8 mouse cellular contexts compared by ENCODE assay signal in the genomic region with DNA sequence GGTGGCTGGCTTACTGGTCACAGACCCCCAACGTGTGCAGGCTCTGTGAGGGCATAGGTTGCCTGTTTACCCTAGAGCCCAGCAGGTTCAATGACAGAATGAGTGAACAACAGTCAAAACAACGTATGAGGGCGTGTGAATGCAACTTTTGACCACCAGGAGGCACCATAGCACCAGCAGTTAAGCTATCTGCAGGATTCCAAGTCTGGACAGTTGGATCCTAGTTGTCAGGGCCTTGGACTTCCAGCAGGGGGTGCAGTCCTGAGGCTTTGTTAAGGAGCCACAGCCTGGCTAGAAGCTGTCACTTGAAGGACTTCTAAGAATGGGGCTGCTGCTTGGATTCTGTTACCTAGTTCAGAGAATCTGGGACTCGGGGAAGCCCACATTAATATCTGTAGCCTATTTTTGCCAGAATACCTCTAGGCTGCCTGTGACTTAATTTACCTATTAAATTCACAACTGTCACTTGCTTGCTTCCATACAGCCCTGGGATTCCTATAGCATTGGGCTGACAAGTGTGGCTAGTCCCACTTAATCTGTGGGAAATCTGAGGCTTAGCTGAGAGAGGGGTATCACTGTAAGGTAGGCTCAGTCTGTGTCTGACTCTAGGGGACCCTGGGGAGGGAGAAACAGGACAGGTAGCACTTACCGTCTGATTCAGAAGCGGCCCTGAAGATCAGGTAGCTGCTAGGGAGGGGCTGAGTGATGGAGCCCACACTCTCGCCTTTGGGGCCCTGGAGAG. TPM values are rescaled to one million over a fixed set of nuclear protein-coding genes. Genes with fewer than 3 reads are reported as not detected.
DNase-seq lines count a peak whose midpoint lies in the region; ATAC-seq lines count a peak whose summit lies in the region.

No protein-coding gene starts in this region.

- peak; percentile 90 to 91 for DNase-seq in adrenal gland, adult 18-20 months (ENCODE audit: low spot score in 2 of 2)
- DNase-seq in embryo, embryonic 10.5 days (ENCODE audit: low spot score) = peak; percentile 98
- DNase-seq in gastrocnemius, postnatal 25 days = peak; percentile 84
- peak; percentile 96 for DNase-seq in intestine, embryonic 14.5 days (ENCODE audit: low spot score)
- DNase-seq in left cerebral cortex, postnatal 10 days (ENCODE audit: extremely low spot score in 1 of 2, low spot score in 2 of 2) = peak; percentile 89 to 93
- DNase-seq in midbrain, embryonic 11.5 days (ENCODE audit: low spot score, missing footprints) = peak; percentile 99
- DNase-seq in right cerebral cortex, postnatal 4 days = peak; percentile 92
- peak; percentile 73 for DNase-seq in yolk sac, embryonic 10.5 days (ENCODE audit: low spot score)

- WGBS in intestine, embryonic 14.5 days = 39% methylated on average over 7 of the region's 7 CpGs
- 41% methylated on average over 7 of the region's 7 CpGs for whole genome bisulfite sequencing in midbrain, embryonic 11.5 days

- no peaks in the 10 kb centered on the region; the same call in 1 of the 2 replicates for H3K4me1 ChIP-seq in intestine, embryonic 14.5 days (replicated peaks; ENCODE audit: control insufficient read depth, insufficient read depth, low read length)
- no peaks in the 10 kb centered on the region for H3K4me1 ChIP-seq in midbrain, embryonic 11.5 days (ENCODE audit: control insufficient read depth, insufficient read depth, low read length)

- no peak overlapping the region for H3K9ac ChIP-seq in intestine, embryonic 14.5 days (ENCODE audit: low read length)
- 0 out of 2 replicates have a peak overlapping the region, but pooled peaks have one; percentile 13 for H3K9ac ChIP-seq in midbrain, embryonic 11.5 days (ENCODE audit: low read length)

- no peak overlapping the region for H3K4me2 ChIP-seq in intestine, embryonic 14.5 days (ENCODE audit: low read length)
- H3K4me2 ChIP-seq in midbrain, embryonic 11.5 days = no peak overlapping the region

- ATAC-seq in intestine, embryonic 14.5 days (replicated peaks; ENCODE audit: low FRiP score, low TSS enrichment, low read depth) = peak; percentile 56; the same call in 1 of the 2 replicates
- peak; percentile 80 for ATAC-seq in midbrain, embryonic 11.5 days (ENCODE audit: low FRiP score)

- intact Hi-C loops in left cerebral cortex, postnatal 10 days (cut with DNase I) = loop anchor here (2.0 kb wide), 1 partner anchor 42 kb away; no protein-coding TSS in a partner anchor

- H3K27ac ChIP-seq in intestine, embryonic 14.5 days (ENCODE audit: low read depth) = no peak overlapping the region
- H3K27ac ChIP-seq in midbrain, embryonic 11.5 days (ENCODE audit: low read depth, low read length) = no peak overlapping the region

- no peak overlapping the region for H3K4me3 ChIP-seq in intestine, embryonic 14.5 days (ENCODE audit: low read depth, low read length)
- H3K4me3 ChIP-seq in midbrain, embryonic 11.5 days (ENCODE audit: low read depth, low read length) = no peak overlapping the region

- H3K36me3 ChIP-seq in intestine, embryonic 14.5 days (ENCODE audit: control insufficient read depth, insufficient read depth, low read length) = peaks cover 74% of the 10 kb centered on the region
- no peaks in the 10 kb centered on the region for H3K36me3 ChIP-seq in midbrain, embryonic 11.5 days (ENCODE audit: control insufficient read depth, insufficient read depth, low read length)

- H3K9me3 ChIP-seq in intestine, embryonic 14.5 days (ENCODE audit: control insufficient read depth, low read length) = no peaks in the 10 kb centered on the region
- H3K9me3 ChIP-seq in midbrain, embryonic 11.5 days (ENCODE audit: control insufficient read depth, low read length) = no peaks in the 10 kb centered on the region

- H3K27me3 ChIP-seq in intestine, embryonic 14.5 days (replicated peaks; ENCODE audit: control insufficient read depth, insufficient read depth, low read length) = no peaks in the 10 kb centered on the region
- H3K27me3 ChIP-seq in midbrain, embryonic 11.5 days (ENCODE audit: control insufficient read depth, insufficient read depth, low read length) = no peaks in the 10 kb centered on the region

RNA-seq across cellular contexts. Expression of a gene that starts 21.2 kb away (rescaled TPM):
- total RNA-seq in adrenal gland, adult 18-20 months (2021) = 1 to 10 TPM; 2.8 to 3.7 TPM
- 1 to 10 TPM; 3.2 to 5.0 TPM for total RNA-seq in gastrocnemius, postnatal 25 days (2021)
- polyA plus RNA-seq in intestine, embryonic 14.5 days (2014; fragmentation: Nextera tagmentation; extraction: Ambion mirVana) = 1.0 and 1.1 TPM in 2 replicates
- total RNA-seq in left cerebral cortex, postnatal 10 days (2021) = 1 to 10 TPM in 1 of 2 experiments, under 1 TPM in 1; 0.53 to 1.2 TPM
- 0.29 and 0.44 TPM in 2 replicates for polyA plus RNA-seq in midbrain, embryonic 11.5 days (2014; fragmentation: Nextera tagmentation; extraction: Ambion mirVana)

RNA-seq across cellular contexts. Expression of a gene that starts 49.9 kb away (rescaled TPM):
- total RNA-seq in adrenal gland, adult 18-20 months (2021) = 10 to 100 TPM; 24.5 to 29.1 TPM
- 10 to 100 TPM; 18.7 to 19.0 TPM for total RNA-seq in gastrocnemius, postnatal 25 days (2021)
- 34.9 and 39.7 TPM in 2 replicates for polyA plus RNA-seq in intestine, embryonic 14.5 days (2014; fragmentation: Nextera tagmentation; extraction: Ambion mirVana)
- 10 to 100 TPM; 38.2 to 42.3 TPM for total RNA-seq in left cerebral cortex, postnatal 10 days (2021)
- 11.2 and 13.0 TPM in 2 replicates for polyA plus RNA-seq in midbrain, embryonic 11.5 days (2014; fragmentation: Nextera tagmentation; extraction: Ambion mirVana)

RNA-seq across cellular contexts. Expression of a gene that starts 57.4 kb away (rescaled TPM):
- total RNA-seq in adrenal gland, adult 18-20 months (2021) = 1 to 10 TPM; 5.7 to 7.7 TPM
- total RNA-seq in gastrocnemius, postnatal 25 days (2021) = 1 to 10 TPM; 1.4 to 1.7 TPM
- polyA plus RNA-seq in intestine, embryonic 14.5 days (2014; fragmentation: Nextera tagmentation; extraction: Ambion mirVana) = 8.6 and 9.1 TPM in 2 replicates
- 1 to 10 TPM; 3.4 to 4.8 TPM for total RNA-seq in left cerebral cortex, postnatal 10 days (2021)
- 8.0 and 9.5 TPM in 2 replicates for polyA plus RNA-seq in midbrain, embryonic 11.5 days (2014; fragmentation: Nextera tagmentation; extraction: Ambion mirVana)

RNA-seq across cellular contexts. Expression of a gene that starts 59.9 kb away (rescaled TPM):
- total RNA-seq in adrenal gland, adult 18-20 months (2021) = 1 to 10 TPM; 1.7 to 2.2 TPM
- under 1 TPM in 1 of 2 experiments, not detected in 1; 0.29 TPM for total RNA-seq in gastrocnemius, postnatal 25 days (2021)
- not detected in 2 replicates for polyA plus RNA-seq in intestine, embryonic 14.5 days (2014; fragmentation: Nextera tagmentation; extraction: Ambion mirVana)
- not detected for total RNA-seq in left cerebral cortex, postnatal 10 days (2021)
- polyA plus RNA-seq in midbrain, embryonic 11.5 days (2014; fragmentation: Nextera tagmentation; extraction: Ambion mirVana) = not detected in 2 replicates
